Mouse (Mus musculus) kidney, adult 2 months (tissue): ENCODE measurements around the gene Onecut1. TPM values are rescaled to one million over a fixed set of nuclear protein-coding genes. Genes with fewer than 3 reads are reported as not detected.
A peak's percentile ranks its signal among the peaks of the same experiment; 100 is the strongest.

Experiments used
- DNase-seq: peaks from one replicate; pipeline ENCODE4 v3.0.0; 2021
- H3K27ac ChIP-seq: fragments of 200-500 bp; 2 replicates; pipeline ENCODE4 v1.5.1; 2012; ENCODE audit warnings: low read depth, low read length, control low read depth, inconsistent platforms; ENCODE audit not compliant: insufficient read depth
- H3K27me3 ChIP-seq: fragments of 200-500 bp; replicated peaks from 2 replicates; pipeline ENCODE4 v1.6.1; 2012; ENCODE audit warnings: mild to moderate bottlenecking, moderate library complexity, low read length, inconsistent platforms; ENCODE audit not compliant: control insufficient read depth, insufficient read depth
- H3K36me3 ChIP-seq: fragments of 200-500 bp; 2 replicates; pipeline ENCODE4 v1.6.1; 2012; ENCODE audit warnings: mild to moderate bottlenecking, moderate library complexity, low read length, inconsistent platforms; ENCODE audit not compliant: control insufficient read depth, insufficient read depth
- H3K4me1 ChIP-seq: fragments of 200-500 bp; 2 replicates; pipeline ENCODE4 v1.6.1; 2011; ENCODE audit warnings: low read length; ENCODE audit not compliant: control insufficient read depth, insufficient read depth
- H3K4me3 ChIP-seq: fragments of 200-500 bp; 2 replicates; pipeline ENCODE4 v1.5.1; 2011; ENCODE audit warnings: mild to moderate bottlenecking, low read depth, low read length, control low read depth; ENCODE audit not compliant: insufficient read depth
- CTCF ChIP-seq: fragments of 200-500 bp; conservative IDR thresholded peaks from 2 replicates; pipeline ENCODE4 v1.5.1; 2011; ENCODE audit warnings: low read depth, mild to moderate bottlenecking, control low read depth, low read length, moderate library complexity, mixed read lengths; ENCODE audit not compliant: insufficient read depth, insufficient read length
- POLR2A ChIP-seq: fragments of 200-500 bp; IDR thresholded peaks from one replicate; pipeline ENCODE4 v1.6.1; 2011; ENCODE audit warnings: low read depth, low read length, control low read depth
- WGBS: fragments of 180-500 bp; shearing (Covaris S2); methylation state at CpG from one replicate; pipeline ENCODE4 v1.1.7; 2018; 5-methylcytosine and 5-hydroxymethylcytosine counted together
- polyA plus RNA-seq: library from polyadenylated mRNA; depleted of rRNA; stranded (reverse); fragments of >200 nt; gene quantifications from 2 replicates; pipeline ENCODE4 v1.2.3, GENCODE M21; 2012

The Onecut1 gene
- polyA plus RNA-seq, 1 experiment: not detected

GRCm38 (mm10) chr9:74862096-74862780 lies 517 bp downstream of the Onecut1 start:
- no peak for DNase-seq
- peaks cover 7% of the 10 kb centered on the region for H3K27me3 ChIP-seq
- no peak overlapping the region for H3K27ac ChIP-seq
- 2% methylated on average over 48 of the region's 48 CpGs for WGBS
- no peaks in the 10 kb centered on the region for H3K36me3 ChIP-seq
- peak overlapping the region; percentile 1; the same call in 1 of the 2 replicates for H3K4me3 ChIP-seq
- no peak for TF ChIP-seq POLR2A
- TF ChIP-seq CTCF: no peak
- H3K4me1 ChIP-seq: peaks cover 6% of the 10 kb centered on the region; the same call in 1 of the 2 replicates

- 3% methylated on average over 56 of the region's 56 CpGs for WGBS
- H3K36me3 ChIP-seq: no peaks in the 10 kb centered on the region
- no peak for DNase-seq
- no peak overlapping the region for H3K27ac ChIP-seq
- no peak for TF ChIP-seq POLR2A
- H3K4me3 ChIP-seq: no peak overlapping the region
- peaks cover 7% of the 10 kb centered on the region for H3K27me3 ChIP-seq
- H3K4me1 ChIP-seq: peaks cover 6% of the 10 kb centered on the region; the same call in 1 of the 2 replicates
Measured at GRCm38 (mm10) chr9:74862783-74863654, 1.3 kb downstream of the Onecut1 start.

- DNase-seq: no peak
- H3K36me3 ChIP-seq: no peaks in the 10 kb centered on the region
- H3K27ac ChIP-seq: no peak overlapping the region
- 2% methylated on average over 36 of the region's 36 CpGs for WGBS
- peaks cover 6% of the 10 kb centered on the region; the same call in 1 of the 2 replicates for H3K4me1 ChIP-seq
- no peak overlapping the region for H3K4me3 ChIP-seq
- TF ChIP-seq POLR2A (no peak), CTCF (no peak)
- H3K27me3 ChIP-seq: peaks cover 10% of the 10 kb centered on the region; the same call in 1 of the 2 replicates
Measured at GRCm38 (mm10) chr9:74863655-74864443, 2.1 kb downstream of the Onecut1 start.

- Histone ChIP-seq H3K27me3 (peaks cover 10% of the 10 kb centered on the region; the same call in 1 of the 2 replicates), H3K4me1 (peaks cover 6% of the 10 kb centered on the region; the same call in 1 of the 2 replicates), H3K36me3 (no peaks in the 10 kb centered on the region), H3K27ac (no peak overlapping the region), H3K4me3 (no peak overlapping the region)
- WGBS: 5% methylated on average over 14 of the region's 14 CpGs
- no peak for TF ChIP-seq POLR2A
- no peak for TF ChIP-seq CTCF
- DNase-seq: peak; percentile 57
Measured at GRCm38 (mm10) chr9:74864471-74864870, 2.8 kb downstream of the Onecut1 start.

- TF ChIP-seq POLR2A (no peak), CTCF (no peak; the same call in 1 of the 2 replicates)
- H3K27me3 ChIP-seq: peaks cover 8% of the 10 kb centered on the region; the same call in 1 of the 2 replicates
- H3K4me1 ChIP-seq: peaks cover 6% of the 10 kb centered on the region; the same call in 1 of the 2 replicates
- no peak overlapping the region for H3K27ac ChIP-seq
- no peak overlapping the region for H3K4me3 ChIP-seq
- DNase-seq: peak; percentile 77
- WGBS: 5% methylated on average over 27 of the region's 27 CpGs
- no peaks in the 10 kb centered on the region for H3K36me3 ChIP-seq
Measured at GRCm38 (mm10) chr9:74866596-74867313, 5.0 kb downstream of the Onecut1 start.

GRCm38 (mm10) chr9:74867641-74868205 lies 6.0 kb downstream of the Onecut1 start:
- Histone ChIP-seq H3K27me3 (0 out of 2 replicates have a peak, but pooled peaks cover 5% of the 10 kb centered on the region), H3K4me3 (no peak overlapping the region), H3K36me3 (no peaks in the 10 kb centered on the region), H3K27ac (no peak overlapping the region), H3K4me1 (peaks cover 2% of the 10 kb centered on the region; the same call in 1 of the 2 replicates)
- peak; percentile 61 for TF ChIP-seq CTCF
- TF ChIP-seq POLR2A: no peak
- peak; percentile 52 for DNase-seq
- 6% methylated on average over 15 of the region's 15 CpGs for WGBS
